Mouse (Mus musculus): ENCODE results near the gene Tmem141. TPM values are rescaled to one million over a fixed set of nuclear protein-coding genes. Genes with fewer than 3 reads are reported as not detected.

Tmem141 gene
- total and polyA plus RNA-seq, 3 experiments, result 10.9 to 25.3 TPM; not detected in 1

- Histone ChIP-seq H3K27ac (ENCODE audit: control insufficient read depth, low read depth, low read length) (no peak overlapping the region), H3K36me3 (ENCODE audit: control insufficient read depth in 1 of 2, insufficient read depth in 2 of 2, low read length in 2 of 2) (peaks cover 3 to 7% of the 10 kb centered on the region in 2 experiments), H3K4me3 (ENCODE audit: control insufficient read depth in 1 of 2, insufficient read depth in 1 of 2, low read depth in 2 of 2, low read length in 2 of 2) (no peak overlapping the region)
Measured at GRCm38 (mm10) chr2:25583120-25583481, 38.7 kb downstream of the Tmem141 start.

GRCm38 (mm10) chr2:25582466-25583119 lies 39.2 kb downstream of the Tmem141 start:
- peak; percentile 79 for DNase-seq (ENCODE audit: low read depth, low spot score)
- no peak overlapping the region for H3K9ac ChIP-seq (ENCODE audit: control insufficient read depth, low read depth, low read length, poor library complexity, severe bottlenecking)

More at GRCm38 (mm10) chr2:25583120-25583481, 38.7 kb downstream of the Tmem141 start:
- Histone ChIP-seq H3K4me1 (ENCODE audit: control insufficient read depth in 1 of 2, insufficient read depth in 2 of 2, low read length in 2 of 2) (peaks cover 0 to 10% of the 10 kb centered on the region in 2 experiments; a peak in 2 of 4 replicates), H3K27me3 (ENCODE audit: control insufficient read depth in 1 of 2, insufficient read depth in 2 of 2, low read length in 2 of 2) (no peaks in the 10 kb centered on the region), H3K9me3 (replicated peaks; ENCODE audit: insufficient read depth, low read length) (no peaks in the 10 kb centered on the region), H3K9ac (ENCODE audit: control insufficient read depth, low read depth, low read length, poor library complexity, severe bottlenecking) (no peak overlapping the region), H3K79me2 (ENCODE audit: control insufficient read depth, insufficient read depth, low read length, poor library complexity) (no peaks in the 10 kb centered on the region)
- DNase-seq (ENCODE audit: low read depth, low spot score), result no peak
- TF ChIP-seq MAZ (IDR thresholded peaks at IDR 0.05; ENCODE audit: low read depth, low read length) (no peak), UBTF (IDR thresholded peaks at IDR 0.05; ENCODE audit: borderline replicate concordance, insufficient read depth, low read depth, low read length) (no peak), POLR2A (IDR thresholded peaks at IDR 0.05; ENCODE audit: control insufficient read depth in 1 of 2, insufficient read depth in 1 of 2, low read depth in 1 of 2, low read length in 2 of 2, poor library complexity in 1 of 2) (no peak), MYB (IDR thresholded peaks at IDR 0.05; ENCODE audit: low read depth, low read length) (no peak), NELFE (IDR thresholded peaks at IDR 0.05; ENCODE audit: low read depth, low read length) (no peak), TBP (IDR thresholded peaks at IDR 0.05; ENCODE audit: low read depth, low read length) (no peak), ELF1 (IDR thresholded peaks at IDR 0.05; ENCODE audit: low read depth, low read length) (no peak)

GRCm38 (mm10) chr2:25581901-25582301 lies 39.9 kb downstream of the Tmem141 start:
- H3K4me1 ChIP-seq (ENCODE audit: control insufficient read depth in 1 of 2, insufficient read depth in 2 of 2, low read length in 2 of 2), result peaks cover 0 to 10% of the 10 kb centered on the region in 2 experiments; a peak in 2 of 4 replicates
- peak overlapping the region; percentile 27 for H3K27ac ChIP-seq (ENCODE audit: control insufficient read depth, low read depth, low read length)
- no peaks in the 10 kb centered on the region for H3K79me2 ChIP-seq (ENCODE audit: control insufficient read depth, insufficient read depth, low read length, poor library complexity)
- DNase-seq (ENCODE audit: low read depth, low spot score), result no peak
- no peak for TF ChIP-seq HCFC1 (IDR thresholded peaks at IDR 0.05; ENCODE audit: low read depth, low read length)
- 0 out of 2 replicates have a peak, but pooled peaks have one; percentile 23 for TF ChIP-seq NELFE (IDR thresholded peaks at IDR 0.05; ENCODE audit: low read depth, low read length)
- H3K9ac ChIP-seq (ENCODE audit: control insufficient read depth, low read depth, low read length, poor library complexity, severe bottlenecking), result peak overlapping the region; percentile 47
- no peaks in the 10 kb centered on the region for H3K9me3 ChIP-seq (replicated peaks; ENCODE audit: insufficient read depth, low read length)
- H3K36me3 ChIP-seq (ENCODE audit: control insufficient read depth in 1 of 2, insufficient read depth in 2 of 2, low read length in 2 of 2), result peaks cover 3 to 7% of the 10 kb centered on the region in 2 experiments
- no peaks in the 10 kb centered on the region for H3K27me3 ChIP-seq (ENCODE audit: control insufficient read depth in 1 of 2, insufficient read depth in 2 of 2, low read length in 2 of 2)
- H3K4me3 ChIP-seq (ENCODE audit: control insufficient read depth in 1 of 2, insufficient read depth in 1 of 2, low read depth in 2 of 2, low read length in 2 of 2), result 0 out of 4 replicates have a peak overlapping the region, but pooled peaks of 1 of the 2 experiments have one; percentile 26

More at GRCm38 (mm10) chr2:25582466-25583119, 39.2 kb downstream of the Tmem141 start:
- H3K9me3 ChIP-seq (replicated peaks; ENCODE audit: insufficient read depth, low read length), result no peaks in the 10 kb centered on the region
- peaks cover 3 to 7% of the 10 kb centered on the region in 2 experiments for H3K36me3 ChIP-seq (ENCODE audit: control insufficient read depth in 1 of 2, insufficient read depth in 2 of 2, low read length in 2 of 2)
- no peak overlapping the region; the same call in 1 of the 2 replicates for H3K27ac ChIP-seq (ENCODE audit: control insufficient read depth, low read depth, low read length)
- no peaks in the 10 kb centered on the region for H3K27me3 ChIP-seq (ENCODE audit: control insufficient read depth in 1 of 2, insufficient read depth in 2 of 2, low read length in 2 of 2)
- H3K4me3 ChIP-seq (ENCODE audit: control insufficient read depth in 1 of 2, insufficient read depth in 1 of 2, low read depth in 2 of 2, low read length in 2 of 2), result no peak overlapping the region
- peak in 1 of 2 experiments; percentile 39; a peak in 2 of 4 replicates for TF ChIP-seq POLR2A (IDR thresholded peaks at IDR 0.05; ENCODE audit: control insufficient read depth in 1 of 2, insufficient read depth in 1 of 2, low read depth in 1 of 2, low read length in 2 of 2, poor library complexity in 1 of 2)
- no peak for TF ChIP-seq HCFC1 (IDR thresholded peaks at IDR 0.05; ENCODE audit: low read depth, low read length)
- TF ChIP-seq ELF1 (IDR thresholded peaks at IDR 0.05; ENCODE audit: low read depth, low read length), result 0 out of 2 replicates have a peak, but pooled peaks have one; percentile 16
- TF ChIP-seq ZNF384 (IDR thresholded peaks at IDR 0.05; ENCODE audit: low read depth, low read length), result no peak
- TF ChIP-seq SIN3A (IDR thresholded peaks at IDR 0.05; ENCODE audit: low read length), result peak; percentile 48; the same call in 1 of the 2 replicates
- TF ChIP-seq USF2 (IDR thresholded peaks at IDR 0.05; ENCODE audit: borderline replicate concordance in 1 of 2, insufficient read depth in 1 of 2, low read depth in 1 of 2, low read length in 2 of 2), result no peak
- no peaks in the 10 kb centered on the region for H3K79me2 ChIP-seq (ENCODE audit: control insufficient read depth, insufficient read depth, low read length, poor library complexity)
- H3K4me1 ChIP-seq (ENCODE audit: control insufficient read depth in 1 of 2, insufficient read depth in 2 of 2, low read length in 2 of 2), result peaks cover 0 to 10% of the 10 kb centered on the region in 2 experiments; a peak in 2 of 4 replicates

All from MEL (cell line).